Mouse (Mus musculus) MEL (cell line): ENCODE results near the gene Acpp. TPM values are rescaled to one million over a fixed set of nuclear protein-coding genes. Genes with fewer than 3 reads are reported as not detected.
A peak's percentile ranks its signal among the peaks of the same experiment; 100 is the strongest.

ENCODE experiments used
- DNase-seq: peaks from one replicate; pipeline ENCODE4 v3.0.0; 2011; ENCODE audit warnings: low read depth, low spot score
- H3K27ac ChIP-seq: 2 replicates; pipeline ENCODE4 v1.5.1; 2012; ENCODE audit warnings: low read depth, mild to moderate bottlenecking, control low read depth, low read length, moderate library complexity; ENCODE audit not compliant: control insufficient read depth
- H3K27me3 ChIP-seq, 2 experiments: fragments of 150-350 bp in 1 of 2; sonication (generic) in 1 of 2; 2 replicates each; pipeline ENCODE4 v1.6.1; 2012; ENCODE audit warnings: low read length in 2 of 2, mild to moderate bottlenecking in 2 of 2, improper control_type of control experiment in 1 of 2, moderate library complexity in 1 of 2; ENCODE audit not compliant: insufficient read depth in 2 of 2, control insufficient read depth in 1 of 2
- H3K36me3 ChIP-seq, 2 experiments: 2 replicates each; pipeline ENCODE4 v1.6.1; 2012 to 2014; ENCODE audit warnings: low read length in 2 of 2, improper control_type of control experiment in 1 of 2, inconsistent platforms in 1 of 2, mild to moderate bottlenecking in 1 of 2; ENCODE audit not compliant: insufficient read depth in 2 of 2, control insufficient read depth in 1 of 2
- H3K4me1 ChIP-seq, 2 experiments: fragments of 150-350 bp in 1 of 2; sonication (generic) in 1 of 2; 2 replicates each; pipeline ENCODE4 v1.6.1; 2012; ENCODE audit warnings: low read length in 2 of 2, improper control_type of control experiment in 1 of 2, mild to moderate bottlenecking in 1 of 2; ENCODE audit not compliant: insufficient read depth in 2 of 2, control insufficient read depth in 1 of 2
- H3K4me3 ChIP-seq, 2 experiments: fragments of 150-350 bp in 1 of 2; sonication (generic) in 1 of 2; 2 replicates each; pipeline ENCODE4 v1.5.1; 2012; ENCODE audit warnings: low read depth in 2 of 2, low read length in 2 of 2, mild to moderate bottlenecking in 2 of 2, moderate library complexity in 2 of 2, control low read depth in 1 of 2, improper control_type of control experiment in 1 of 2; ENCODE audit not compliant: control insufficient read depth in 1 of 2, insufficient read depth in 1 of 2
- H3K79me2 ChIP-seq: 2 replicates; pipeline ENCODE4 v1.6.1; 2012; ENCODE audit warnings: mild to moderate bottlenecking, low read length, moderate library complexity; ENCODE audit not compliant: control insufficient read depth, poor library complexity, insufficient read depth
- H3K9ac ChIP-seq: 2 replicates; pipeline ENCODE4 v1.6.1; 2012; ENCODE audit warnings: low read depth, mild to moderate bottlenecking, control low read depth, low read length, moderate library complexity; ENCODE audit not compliant: control insufficient read depth, poor library complexity, severe bottlenecking
- H3K9me3 ChIP-seq: fragments of 150-350 bp; sonication (generic); replicated peaks from 2 replicates; pipeline ENCODE4 v1.6.1; 2012; ENCODE audit warnings: mild to moderate bottlenecking, low read length, improper control_type of control experiment, moderate library complexity; ENCODE audit not compliant: insufficient read depth
- BHLHE40 ChIP-seq: IDR thresholded peaks from 2 replicates; pipeline ENCODE4 v1.6.1; 2012; ENCODE audit warnings: low read depth, mild to moderate bottlenecking, inconsistent platforms, low read length, improper control_type of control experiment, borderline replicate concordance
- CHD1 ChIP-seq: IDR thresholded peaks from 2 replicates; pipeline ENCODE4 v1.6.1; 2012; ENCODE audit warnings: low read depth, mild to moderate bottlenecking, inconsistent platforms, low read length, improper control_type of control experiment
- CTCF ChIP-seq, 3 experiments: IDR thresholded peaks in 2 of 3; conservative IDR thresholded peaks in 1 of 3; 2 replicates each; pipeline ENCODE4 v1.5.1; 2011 to 2012; ENCODE audit warnings: low read length in 3 of 3, low read depth in 2 of 3, mild to moderate bottlenecking in 2 of 3, improper control_type of control experiment in 1 of 3, inconsistent platforms in 1 of 3, mixed read lengths in 1 of 3, moderate library complexity in 1 of 3; ENCODE audit not compliant: control insufficient read depth in 1 of 3, insufficient read depth in 1 of 3, poor library complexity in 1 of 3, severe bottlenecking in 1 of 3
- ELF1 ChIP-seq: IDR thresholded peaks from 2 replicates; pipeline ENCODE4 v1.6.1; 2014; ENCODE audit warnings: low read depth, mild to moderate bottlenecking, inconsistent platforms, low read length, improper control_type of control experiment, moderate library complexity
- EP300 ChIP-seq, 2 experiments: IDR thresholded peaks; 2 replicates each; pipeline ENCODE4 v1.6.1; 2011; ENCODE audit warnings: improper control_type of control experiment in 2 of 2, low read length in 2 of 2, low read depth in 1 of 2, mild to moderate bottlenecking in 1 of 2
- ETS1 ChIP-seq: IDR thresholded peaks from 2 replicates; pipeline ENCODE4 v1.6.1; 2012; ENCODE audit warnings: low read depth, mild to moderate bottlenecking, inconsistent platforms, low read length, improper control_type of control experiment, moderate library complexity
- GABPA ChIP-seq: IDR thresholded peaks from 2 replicates; pipeline ENCODE4 v1.6.1; 2012; ENCODE audit warnings: low read depth, mild to moderate bottlenecking, inconsistent platforms, low read length, improper control_type of control experiment, moderate library complexity
- GATA1 ChIP-seq: IDR thresholded peaks from 2 replicates; pipeline ENCODE4 v1.6.1; 2011; ENCODE audit warnings: low read depth, low read length, improper control_type of control experiment
- HCFC1 ChIP-seq: IDR thresholded peaks from 2 replicates; pipeline ENCODE4 v1.6.1; 2012; ENCODE audit warnings: low read depth, mild to moderate bottlenecking, inconsistent platforms, low read length, improper control_type of control experiment, moderate library complexity
- JUND ChIP-seq: IDR thresholded peaks from 2 replicates; pipeline ENCODE4 v1.6.1; 2011; ENCODE audit warnings: low read depth, mild to moderate bottlenecking, improper control_type of control experiment, low read length
- MAFK ChIP-seq: IDR thresholded peaks from 2 replicates; pipeline ENCODE4 v1.6.1; 2011; ENCODE audit warnings: low read depth, mild to moderate bottlenecking, low read length, improper control_type of control experiment, borderline replicate concordance
- MAX ChIP-seq: IDR thresholded peaks from 2 replicates; pipeline ENCODE4 v1.6.1; 2011; ENCODE audit warnings: low read length, improper control_type of control experiment
- MAZ ChIP-seq: IDR thresholded peaks from 2 replicates; pipeline ENCODE4 v1.6.1; 2012; ENCODE audit warnings: low read depth, mild to moderate bottlenecking, inconsistent platforms, low read length, improper control_type of control experiment
- MYB ChIP-seq: IDR thresholded peaks from 2 replicates; pipeline ENCODE4 v1.6.1; 2011; ENCODE audit warnings: mild to moderate bottlenecking, low read depth, low read length, improper control_type of control experiment
- MYC ChIP-seq: IDR thresholded peaks from 2 replicates; pipeline ENCODE4 v1.6.1; 2011; ENCODE audit warnings: low read depth, mild to moderate bottlenecking, low read length, improper control_type of control experiment, moderate library complexity
- POLR2AphosphoS5 ChIP-seq: IDR thresholded peaks from 2 replicates; pipeline ENCODE4 v1.6.1; 2012; ENCODE audit warnings: low read depth, borderline replicate concordance, mild to moderate bottlenecking, inconsistent platforms, low read length, moderate library complexity, mixed read lengths
- RCOR1 ChIP-seq: IDR thresholded peaks from 2 replicates; pipeline ENCODE4 v1.6.1; 2012; ENCODE audit warnings: low read depth, mild to moderate bottlenecking, inconsistent platforms, low read length, improper control_type of control experiment
- SMC3 ChIP-seq: IDR thresholded peaks from 2 replicates; pipeline ENCODE4 v1.6.1; 2011; ENCODE audit warnings: low read depth, low read length, improper control_type of control experiment
- TBP ChIP-seq: IDR thresholded peaks from 2 replicates; pipeline ENCODE4 v1.8.0; 2011; ENCODE audit warnings: low read depth, low read length, improper control_type of control experiment
- UBTF ChIP-seq: IDR thresholded peaks from 2 replicates; pipeline ENCODE4 v1.6.1; 2012; ENCODE audit warnings: low read depth, mild to moderate bottlenecking, inconsistent platforms, low read length, improper control_type of control experiment, moderate library complexity, borderline replicate concordance; ENCODE audit not compliant: insufficient read depth
- USF1 ChIP-seq: IDR thresholded peaks from 2 replicates; pipeline ENCODE4 v1.6.1; 2014; ENCODE audit warnings: low read depth, mild to moderate bottlenecking, inconsistent platforms, low read length, improper control_type of control experiment, moderate library complexity
- USF2 ChIP-seq, 2 experiments: IDR thresholded peaks; 2 replicates each; pipeline ENCODE4 v1.6.1; 2011 to 2012; ENCODE audit warnings: improper control_type of control experiment in 2 of 2, low read length in 2 of 2, borderline replicate concordance in 1 of 2, inconsistent platforms in 1 of 2, low read depth in 1 of 2, mild to moderate bottlenecking in 1 of 2; ENCODE audit not compliant: insufficient read depth in 1 of 2
- ZC3H11A ChIP-seq: IDR thresholded peaks from 2 replicates; pipeline ENCODE4 v1.6.1; 2012; ENCODE audit warnings: low read depth, mild to moderate bottlenecking, inconsistent platforms, low read length, improper control_type of control experiment
- ZKSCAN1 ChIP-seq: IDR thresholded peaks from 2 replicates; pipeline ENCODE4 v1.6.1; 2012; ENCODE audit warnings: low read depth, mild to moderate bottlenecking, inconsistent platforms, low read length, improper control_type of control experiment, moderate library complexity
- ZMIZ1 ChIP-seq: IDR thresholded peaks from 2 replicates; pipeline ENCODE4 v1.6.1; 2012; ENCODE audit warnings: low read depth, mild to moderate bottlenecking, inconsistent platforms, low read length, improper control_type of control experiment, moderate library complexity
- ZNF384 ChIP-seq: IDR thresholded peaks from 2 replicates; pipeline ENCODE4 v1.6.1; 2012; ENCODE audit warnings: low read depth, mild to moderate bottlenecking, inconsistent platforms, low read length, improper control_type of control experiment
- polyA plus RNA-seq, 2 experiments: library from polyadenylated mRNA; stranded (reverse) in 1 of 2; unstranded in 1 of 2; fragments of >175 nt in 1 of 2; fragments of >200 nt in 1 of 2; gene quantifications; 2 replicates each; pipeline versions ENCODE4 v1.2.1 to v1.2.4; 2012; ENCODE audit warnings: low replicate concordance in 2 of 2, low read depth in 1 of 2; ENCODE audit not compliant: insufficient read length in 2 of 2, insufficient read depth in 1 of 2, missing spikeins in 1 of 2
- total RNA-seq: library from RNA; depleted of rRNA; stranded (reverse); fragments of 300-350 nt; gene quantifications from 2 replicates; pipeline ENCODE4 v1.2.3, GENCODE M21; 2012

Gene Acpp
- total and polyA plus RNA-seq, 3 experiments = 0.03 TPM; not detected in 2

DNA sequence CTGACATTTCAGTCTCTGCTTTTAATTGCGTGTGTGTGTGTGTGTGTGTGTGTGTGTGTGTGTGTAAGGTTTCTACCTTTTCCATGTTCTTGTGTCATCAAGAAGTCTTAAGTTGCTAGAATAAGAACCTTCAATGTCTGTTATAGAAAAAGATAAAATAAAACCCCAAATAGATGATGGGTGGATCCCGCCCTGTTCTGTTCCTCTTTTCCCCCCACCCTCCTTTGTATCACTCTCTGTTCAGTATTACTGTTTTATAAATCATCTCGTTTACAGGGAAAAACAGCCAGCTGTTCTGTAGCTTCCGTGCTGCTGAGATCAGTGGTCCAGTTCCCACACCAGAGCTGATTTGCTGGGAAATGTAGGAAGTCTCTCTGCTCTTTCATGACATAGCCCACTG lies 65.5 kb downstream of the Acpp start (continued):
- TF ChIP-seq ELF1 (no peak), ZNF384 (no peak; the same call in 1 of the 2 replicates), MYB (no peak), MAZ (0 out of 2 replicates have a peak, but pooled peaks have one; percentile 49), CHD1 (no peak), MYC (no peak), JUND (no peak), USF1 (no peak), TBP (no peak), EP300 (IDR thresholded peaks at IDR 0.05; ENCODE audit: low read depth in 1 of 2, low read length in 2 of 2) (peak; percentile 48 to 53; a peak in 2 of 4 replicates), MAX (no peak), POLR2AphosphoS5 (no peak), ZC3H11A (no peak), HCFC1 (no peak), ZKSCAN1 (no peak), UBTF (no peak), ETS1 (peak; percentile 47), SMC3 (no peak), ZMIZ1 (no peak), GABPA (no peak), RCOR1 (peak; percentile 30; the same call in 1 of the 2 replicates), USF2 (IDR thresholded peaks at IDR 0.05; ENCODE audit: borderline replicate concordance in 1 of 2, insufficient read depth in 1 of 2, low read depth in 1 of 2, low read length in 2 of 2) (no peak)

DNA sequence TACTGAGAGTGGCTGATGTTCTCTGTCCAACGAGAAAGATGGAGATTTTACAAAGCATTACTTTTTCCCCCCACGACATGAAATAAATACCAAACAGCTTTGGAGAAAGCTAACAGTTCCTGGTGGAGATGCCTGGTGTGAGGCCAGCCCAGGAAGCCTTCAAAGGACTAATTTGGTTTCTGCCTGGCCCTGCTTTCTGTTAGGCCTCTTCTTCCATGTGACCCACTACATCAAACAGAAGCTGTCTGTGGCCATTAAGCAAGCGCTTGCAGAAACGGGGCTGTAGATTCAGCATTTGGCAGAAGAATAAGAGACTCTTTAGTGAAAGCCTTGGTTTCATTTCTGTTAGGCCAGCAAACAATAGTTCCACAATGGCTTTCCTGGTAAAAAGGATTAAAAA lies 65.9 kb downstream of the Acpp start:
- Histone ChIP-seq H3K36me3 (peaks cover 0 to 10% of the 10 kb centered on the region in 2 experiments; a peak in 2 of 4 replicates), H3K27ac (no peak overlapping the region; the same call in 1 of the 2 replicates), H3K9me3 (no peaks in the 10 kb centered on the region), H3K27me3 (no peaks in the 10 kb centered on the region), H3K4me1 (peaks cover 4 to 19% of the 10 kb centered on the region in 2 experiments), H3K79me2 (no peaks in the 10 kb centered on the region), H3K4me3 (no peak overlapping the region), H3K9ac (no peak overlapping the region)
- TF ChIP-seq EP300 (IDR thresholded peaks at IDR 0.05; ENCODE audit: low read depth in 1 of 2, low read length in 2 of 2) = no peak
- no peak for TF ChIP-seq GATA1
- no peak for TF ChIP-seq BHLHE40
- TF ChIP-seq MAFK = no peak
- no peak for TF ChIP-seq CHD1
- no peak for TF ChIP-seq SMC3
- no peak for TF ChIP-seq CTCF (IDR thresholded peaks at IDR 0.05 in 2 of 3, conservative IDR thresholded peaks at IDR 0.05 in 1 of 3; ENCODE audit: control insufficient read depth in 1 of 3, insufficient read depth in 1 of 3, low read depth in 2 of 3, low read length in 3 of 3, poor library complexity in 1 of 3, severe bottlenecking in 1 of 3)
- no peak for DNase-seq
